Mouse (Mus musculus): Measurements from ENCODE around the gene Laptm4a.
"Not testable (repeated sequence)": the region's sequence is repeated elsewhere in the genome, so short reads cannot be mapped to it uniquely, and the experiment has no call there.

The Laptm4a gene

GRCm38 (mm10) chr12:8912860-8913685 lies 8.4 kb upstream of the Laptm4a start:
- no peak for DNase-seq

- DNase-seq: no peak
These were observed 7.6 kb upstream of the Laptm4a start for GRCm38 (mm10) chr12:8913701-8914340.

- DNase-seq: peak; percentile 13
These were observed 5.1 kb upstream of the Laptm4a start for GRCm38 (mm10) chr12:8916378-8916777.

GRCm38 (mm10) chr12:8919231-8919630 lies 2.2 kb upstream of the Laptm4a start:
- DNase-seq: no peak

GRCm38 (mm10) chr12:8920996-8921393 lies 469 bp upstream of the Laptm4a start:
- no peak for DNase-seq

GRCm38 (mm10) chr12:8922369-8923124 lies 1.1 kb downstream of the Laptm4a start:
- no peak for DNase-seq

- no peak for DNase-seq
These were observed 1.6 kb downstream of the Laptm4a start for GRCm38 (mm10) chr12:8923125-8923410.

- DNase-seq: no peak
These were observed 2.1 kb downstream of the Laptm4a start for GRCm38 (mm10) chr12:8923603-8924002.

GRCm38 (mm10) chr12:8927652-8928051 lies 6.2 kb downstream of the Laptm4a start:
- no peak for DNase-seq

GRCm38 (mm10) chr12:8928766-8929165 lies 7.3 kb downstream of the Laptm4a start:
- DNase-seq: no peak

GRCm38 (mm10) chr12:8931083-8931482 lies 9.6 kb downstream of the Laptm4a start:
- DNase-seq: no peak

- no peak for DNase-seq
These were observed 13.9 kb downstream of the Laptm4a start for GRCm38 (mm10) chr12:8935349-8935748.

- DNase-seq: not testable (repeated sequence)
These were observed 14.7 kb downstream of the Laptm4a start for GRCm38 (mm10) chr12:8936210-8936609.

- DNase-seq: no peak
These were observed 18.0 kb downstream of the Laptm4a start for GRCm38 (mm10) chr12:8939490-8939889.

- no peak for DNase-seq
These were observed 18.8 kb downstream of the Laptm4a start for GRCm38 (mm10) chr12:8940011-8941005.

GRCm38 (mm10) chr12:8941131-8941615 lies 19.7 kb downstream of the Laptm4a start:
- DNase-seq: no peak

- DNase-seq: no peak
These were observed 20.4 kb downstream of the Laptm4a start for GRCm38 (mm10) chr12:8941699-8942392.

- DNase-seq: no peak
These were observed 25.7 kb downstream of the Laptm4a start for GRCm38 (mm10) chr12:8947163-8947562.

GRCm38 (mm10) chr12:8947714-8948464 lies 26.4 kb downstream of the Laptm4a start, which contains the start of gene Matn3:
Matn3 (plus strand) TSS chr12:8947929.
- DNase-seq: peak; percentile 33

- DNase-seq: no peak
These were observed 31.7 kb downstream of the Laptm4a start for GRCm38 (mm10) chr12:8953136-8953535.

GRCm38 (mm10) chr12:8954161-8954561 lies 32.7 kb downstream of the Laptm4a start:
- DNase-seq: no peak

Data from right cerebral cortex, adult 18-20 months (tissue).